Mouse (Mus musculus) neutrophil, adult 5-6 weeks (primary cell): ENCODE measurements at regions not wholly inside any gene's neighbourhood (a gene's known extent, or its start where the extent isn't known, plus 50 kb on each side); places are given as distances from the start of the nearest gene placed in this dataset.

Experiments
- ATAC-seq: fragments of 151-379, 151-347 bp; 2 replicates; pipeline ENCODE4 v1.8.0; 2017; ENCODE audit warnings: mild to moderate bottlenecking, moderate TSS enrichment; ENCODE audit not compliant: insufficient number of reproducible peaks, poor library complexity, low FRiP score, severe bottlenecking; ENCODE audit errors: extremely low read depth

DNA sequence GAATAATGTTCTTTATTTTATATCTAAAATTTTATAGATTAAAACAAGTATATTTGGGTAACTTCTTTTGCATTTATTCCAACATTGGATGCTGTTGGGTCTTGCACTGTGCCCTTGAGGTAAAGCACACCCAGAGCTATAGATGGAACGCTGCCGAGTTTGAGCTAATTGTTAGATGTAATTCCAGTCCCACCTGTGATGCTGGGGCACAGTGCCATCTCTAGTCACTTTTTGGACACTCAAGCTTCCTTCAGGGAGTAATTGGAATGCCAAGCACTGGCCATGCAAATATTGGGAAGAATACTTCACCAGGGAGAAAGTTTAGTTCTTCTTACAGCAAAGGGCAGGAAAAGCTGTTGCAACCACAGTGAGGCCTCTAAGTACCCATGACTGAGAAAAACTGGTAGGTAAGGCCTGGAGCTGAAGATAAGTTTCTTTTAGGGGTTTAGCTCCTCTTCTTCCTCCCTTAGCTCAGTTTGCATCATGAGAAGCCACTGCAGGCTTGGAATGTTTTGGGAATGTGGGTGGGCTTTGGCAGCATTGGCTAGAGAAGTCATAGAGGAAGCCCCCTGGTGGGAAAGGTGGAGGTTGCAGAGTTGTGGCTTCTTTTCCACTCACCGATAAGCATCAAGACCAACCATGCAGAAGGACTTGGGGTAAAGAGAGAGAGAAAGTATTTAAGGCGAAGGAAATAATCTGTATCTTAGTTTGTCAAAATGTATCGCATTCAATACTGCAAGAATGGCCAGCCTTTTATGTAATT, 189.1 kb downstream of the Rsl24d1 start:
- ATAC-seq: no peak

DNA sequence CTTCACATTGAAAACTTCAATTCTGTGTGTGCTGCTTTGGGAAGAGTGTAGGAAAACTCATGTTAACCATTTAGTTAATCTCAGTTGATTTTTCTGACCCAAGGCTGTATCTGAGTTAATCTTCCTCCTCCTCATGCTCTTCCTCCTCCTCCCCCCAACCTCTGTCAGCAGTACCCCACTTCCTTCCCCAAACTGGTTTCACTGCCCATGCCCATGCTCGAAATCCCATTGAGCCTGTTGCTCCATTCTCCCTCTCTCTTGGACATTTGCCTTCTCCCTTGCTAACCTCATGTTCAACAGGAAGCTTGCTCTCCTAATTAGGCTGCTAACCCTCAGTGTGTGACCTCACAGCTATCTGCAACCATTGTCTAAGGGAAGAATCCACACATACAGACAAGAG, 203.8 kb downstream of the Rsl24d1 start:
- no peak for ATAC-seq

DNA sequence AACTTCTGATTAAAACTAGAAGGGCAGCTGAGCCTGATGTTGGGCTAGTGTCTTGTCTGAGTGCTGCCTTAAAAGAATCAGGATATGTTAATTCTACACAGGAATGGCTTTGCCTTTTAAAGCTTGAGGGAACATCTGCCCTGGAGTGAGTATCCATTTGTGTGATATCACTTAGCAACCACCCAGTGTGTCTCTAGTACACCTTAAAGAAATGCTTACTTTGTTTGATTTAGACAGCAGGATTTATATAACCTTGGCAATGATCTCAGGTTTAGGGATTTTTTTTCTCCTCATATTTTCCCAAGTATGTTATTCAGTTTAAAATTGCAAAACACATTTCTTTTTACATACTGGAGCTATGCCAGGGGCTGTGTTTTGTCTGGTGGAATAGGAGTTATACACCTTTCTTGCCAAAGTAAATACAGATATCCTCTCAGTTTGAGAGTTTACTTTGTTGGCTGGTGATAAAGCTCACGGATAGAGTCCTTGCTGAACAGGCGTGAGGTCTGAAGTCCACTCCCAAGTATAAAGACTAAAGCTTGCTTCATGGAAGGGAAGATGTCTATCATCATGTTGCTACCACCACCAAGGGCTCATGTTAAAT, 206.6 kb downstream of the Rsl24d1 start:
- no peak for ATAC-seq

DNA sequence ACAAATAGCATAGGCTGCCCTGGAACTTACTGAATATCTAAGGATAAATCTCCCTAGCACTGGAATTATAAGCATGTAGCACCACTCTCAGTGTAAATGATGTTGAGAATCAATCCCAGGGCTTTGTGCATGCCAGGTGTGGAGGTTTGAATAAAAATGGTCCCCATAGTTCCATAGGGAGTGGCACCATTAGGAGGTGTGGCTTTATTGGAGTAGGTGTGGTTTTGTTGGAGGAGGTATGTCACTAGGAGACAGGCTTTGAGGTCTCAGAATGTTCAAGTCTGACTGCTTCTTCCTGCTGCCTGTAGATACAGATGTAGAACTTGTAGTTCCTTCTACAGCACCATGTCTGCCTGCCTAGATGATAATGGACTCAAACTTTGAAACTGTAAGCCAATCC, 217.8 kb downstream of the Rsl24d1 start:
- ATAC-seq: no peak

DNA sequence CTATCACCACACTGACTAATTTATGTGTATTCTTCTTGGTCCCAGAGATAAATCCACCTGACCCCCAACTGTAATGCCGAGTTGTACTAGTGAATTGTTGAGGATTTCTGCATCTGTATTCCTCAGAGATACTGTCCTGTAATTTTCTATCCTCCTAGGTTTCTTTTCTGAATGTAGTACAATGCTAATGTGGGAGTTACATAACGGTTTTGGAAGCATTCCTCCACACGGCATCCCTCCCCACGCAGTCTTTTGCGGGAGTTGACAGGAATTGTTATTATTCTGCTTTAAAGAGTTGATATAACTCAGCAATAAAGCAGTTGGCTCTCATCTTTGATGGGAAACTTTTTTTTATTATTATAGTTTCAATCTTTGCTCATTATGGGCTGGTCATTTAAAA, 222.8 kb downstream of the Rsl24d1 start:
- no peak for ATAC-seq

DNA sequence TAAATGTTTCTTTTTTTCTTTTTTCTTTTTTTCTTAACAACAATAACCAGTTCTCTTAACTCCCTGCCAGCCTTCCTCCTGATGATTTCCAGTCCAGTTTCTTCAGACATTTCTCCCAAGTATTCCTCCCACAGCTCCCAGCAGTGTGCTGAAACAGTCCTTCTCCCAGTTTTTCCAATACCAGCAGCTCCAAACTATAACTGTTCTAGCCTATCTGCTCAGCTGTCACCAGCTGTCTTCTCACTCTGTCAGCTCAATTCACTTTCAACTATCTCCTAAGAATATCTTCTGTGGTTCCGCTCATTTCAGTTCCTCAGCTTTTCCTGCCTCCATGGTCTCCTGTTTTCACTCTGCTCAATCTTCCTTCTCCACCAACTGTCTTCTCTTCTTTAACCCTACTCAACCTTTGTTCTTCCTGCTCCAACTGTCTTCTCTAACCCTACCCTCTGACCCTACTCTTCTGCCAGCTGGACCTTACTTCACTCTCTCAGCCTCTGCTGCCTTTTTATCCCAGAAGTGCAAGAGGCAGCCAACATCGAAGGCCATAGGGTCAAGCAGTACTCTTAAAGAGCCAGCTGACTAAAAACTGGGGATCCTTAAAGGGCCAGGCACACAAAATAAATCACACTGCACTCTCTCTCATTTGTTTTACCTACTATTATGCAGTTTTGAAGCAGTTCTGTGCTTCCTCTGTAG, 224.0 kb downstream of the Rsl24d1 start:
- no peak for ATAC-seq

DNA sequence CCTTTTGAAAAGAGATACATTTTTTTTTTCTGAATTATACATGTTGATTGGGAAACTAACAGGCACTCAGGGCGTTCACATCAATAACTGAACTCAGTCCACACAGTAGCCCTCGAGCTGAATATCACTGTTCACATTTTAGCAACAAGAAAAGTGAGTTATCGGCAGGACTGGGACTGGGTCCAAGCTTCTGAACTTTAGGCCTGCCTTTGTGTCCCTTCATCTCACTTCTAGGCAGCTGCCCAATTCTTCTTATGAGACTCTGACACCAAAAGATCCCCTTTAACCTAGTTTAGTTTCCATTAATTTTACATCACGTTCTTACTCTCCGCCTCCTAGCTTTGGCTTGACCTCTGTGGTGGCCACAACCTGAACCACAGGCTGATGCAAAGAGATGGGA, 242.7 kb downstream of the Rsl24d1 start:
- no peak for ATAC-seq

DNA sequence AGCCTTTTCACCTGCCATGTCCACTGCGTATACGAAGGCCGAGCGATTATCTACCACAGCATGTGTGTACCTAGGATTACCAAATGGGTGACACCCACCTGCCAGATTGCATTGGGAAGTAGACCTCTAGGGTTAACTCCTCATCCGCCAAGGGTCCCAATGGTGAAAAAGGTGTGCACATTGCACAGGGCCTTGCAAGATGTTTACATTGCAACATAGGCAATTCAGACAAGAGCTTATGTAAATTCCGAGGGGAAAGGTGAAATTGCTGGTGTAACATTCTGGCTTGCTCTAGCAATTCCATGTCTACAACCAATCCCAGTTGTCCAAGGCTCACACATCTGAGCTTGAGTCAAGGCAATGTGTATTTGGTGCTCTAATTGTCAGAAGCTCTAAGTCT, 245.7 kb downstream of the Rsl24d1 start:
- no peak for ATAC-seq

DNA sequence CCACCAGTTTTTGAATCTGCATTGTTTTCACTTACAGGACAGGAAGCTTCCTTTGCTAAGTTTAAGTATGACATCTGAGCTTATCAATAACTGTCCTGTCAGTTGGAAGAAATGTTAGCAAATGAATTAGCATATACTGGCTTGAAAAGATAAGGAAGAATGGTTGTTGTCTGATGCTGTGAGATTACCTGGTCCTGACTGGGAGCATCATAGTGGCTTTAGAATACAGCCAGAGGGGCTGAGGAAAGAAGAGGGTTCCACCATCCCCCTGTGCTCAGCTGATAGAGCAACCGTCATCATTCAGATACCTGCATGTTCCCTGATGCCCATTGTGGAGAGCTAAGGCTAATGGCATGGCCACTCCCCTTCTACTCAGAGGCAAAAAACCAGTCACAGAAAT, 267.5 kb downstream of the Rsl24d1 start:
- ATAC-seq: no peak

DNA sequence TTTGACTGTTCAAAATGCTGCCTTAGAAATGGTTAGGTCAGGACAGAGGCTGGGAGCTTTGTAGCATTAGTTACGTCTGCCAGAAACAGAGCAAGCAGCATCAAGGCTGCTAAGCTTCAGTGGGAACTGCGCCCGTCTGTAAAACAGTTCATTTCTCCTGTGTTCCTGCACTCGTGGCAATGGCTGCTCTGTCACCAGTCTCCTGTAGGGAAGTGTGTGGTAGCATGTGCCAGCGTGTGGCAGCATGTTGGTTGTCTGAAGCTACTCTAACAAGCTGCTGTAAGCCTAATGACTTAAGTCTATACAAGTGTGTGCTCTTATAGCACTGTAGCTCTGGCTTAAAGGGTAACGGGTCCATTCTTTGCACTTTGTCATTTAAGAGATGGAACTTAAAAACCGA, 278.8 kb downstream of the Rsl24d1 start:
- no peak for ATAC-seq

DNA sequence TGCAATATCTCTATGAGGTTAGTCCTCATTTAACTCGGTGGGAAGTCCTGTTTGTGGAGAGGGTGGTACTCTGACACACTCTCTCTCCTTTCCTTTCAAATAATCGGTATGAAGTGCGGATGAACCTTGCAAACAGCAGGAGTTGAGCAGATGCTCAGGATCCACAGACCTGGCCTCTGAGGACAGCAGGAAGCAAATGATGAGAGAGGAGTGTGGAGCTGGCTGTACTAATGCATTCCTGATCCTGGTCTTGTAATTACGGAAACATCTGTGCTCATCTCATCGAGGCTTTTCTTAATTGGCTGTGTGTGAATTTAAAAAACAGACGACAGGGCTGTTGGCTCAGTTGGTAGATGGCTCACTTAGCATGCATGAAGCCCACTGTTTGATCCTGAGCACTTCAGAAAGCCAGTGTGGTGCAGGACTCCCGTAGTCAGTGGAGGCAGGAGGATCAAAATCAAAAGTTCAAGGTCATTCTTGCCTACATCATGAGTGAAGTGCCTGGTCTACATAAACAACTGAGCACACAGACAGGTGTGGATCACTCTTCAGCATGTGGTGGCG, 300.2 kb downstream of the Rsl24d1 start:
- no peak for ATAC-seq

DNA sequence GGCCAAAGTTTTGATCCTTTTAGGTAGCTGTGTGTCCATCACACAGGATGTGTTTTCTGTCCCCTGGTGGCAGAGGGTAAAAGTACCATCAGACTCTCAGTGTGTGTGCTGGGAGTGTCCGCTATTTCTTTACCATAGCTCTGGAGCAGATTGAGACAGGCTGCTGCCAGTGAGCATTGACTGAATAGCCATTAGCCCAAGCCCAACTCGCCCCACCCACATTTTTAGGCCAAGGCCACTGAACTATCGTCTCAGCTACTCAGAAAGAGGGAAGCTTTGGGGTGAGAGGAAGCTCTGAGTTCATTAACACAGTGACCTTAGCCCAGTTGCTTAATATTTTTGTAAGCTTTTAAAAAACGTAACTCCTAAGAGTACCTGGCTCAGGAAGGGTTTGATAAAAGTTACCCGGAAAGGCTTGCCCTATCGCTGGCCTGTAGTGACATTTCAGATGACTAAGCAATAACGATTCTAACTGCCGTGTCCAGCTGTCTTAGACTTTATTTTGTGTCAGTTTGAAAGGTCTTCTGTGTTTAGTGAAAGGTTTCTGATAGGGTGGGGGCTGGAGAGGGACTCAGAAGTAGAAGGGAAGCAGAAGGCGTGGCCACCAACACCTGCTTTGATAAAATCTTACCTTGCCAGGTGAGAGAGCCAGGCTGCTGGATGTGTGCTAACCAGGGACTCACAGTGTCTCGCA, 303.0 kb downstream of the Rsl24d1 start:
- ATAC-seq: no peak
